Mouse (Mus musculus) CD4-positive, CD25-positive, alpha-beta regulatory T cell, adult 2 months (primary cell): ENCODE results near the gene Olfr285.

Experiments
- DNase-seq: peaks from one replicate; pipeline ENCODE4 v3.0.0-alpha.2; 2012; ENCODE audit warnings: low read depth, low spot score

Gene Olfr285

GRCm38 (mm10) chr15:98317177-98317724 lies at the start of gene Olfr285:
Gene Olfr285 (minus strand): TSS chr15:98317353.
- no peak for DNase-seq

GRCm38 (mm10) chr15:98340887-98341286 lies 23.7 kb upstream of the Olfr285 start, which contains the start of gene Olfr284:
Gene Olfr284 (minus strand): TSS chr15:98340987.
- no peak for DNase-seq

- DNase-seq = peak; percentile 24
Measured at GRCm38 (mm10) chr15:98315703-98316102, 1.4 kb downstream of the Olfr285 start.

- DNase-seq = peak; percentile 17
Measured at GRCm38 (mm10) chr15:98295628-98296551, 21.3 kb downstream of the Olfr285 start, which contains the start of gene Zfp641. Gene Zfp641 (minus strand): TSS chr15:98296161.

- no peak for DNase-seq
Measured at GRCm38 (mm10) chr15:98293651-98294050, 23.5 kb downstream of the Olfr285 start.

GRCm38 (mm10) chr15:98288566-98288965 lies 28.6 kb downstream of the Olfr285 start:
- no peak for DNase-seq

- no peak for DNase-seq
Measured at GRCm38 (mm10) chr15:98286418-98286817, 30.7 kb downstream of the Olfr285 start.
